Mouse (Mus musculus): Measurements from ENCODE around the gene Mgme1. TPM values are rescaled to one million over a fixed set of nuclear protein-coding genes. Genes with fewer than 3 reads are reported as not detected.

The Mgme1 gene
- 10.8 and 11.4 TPM in 2 replicates for polyA plus RNA-seq (2015; fragmentation: Nextera tagmentation; extraction: Ambion mirVana)

DNA sequence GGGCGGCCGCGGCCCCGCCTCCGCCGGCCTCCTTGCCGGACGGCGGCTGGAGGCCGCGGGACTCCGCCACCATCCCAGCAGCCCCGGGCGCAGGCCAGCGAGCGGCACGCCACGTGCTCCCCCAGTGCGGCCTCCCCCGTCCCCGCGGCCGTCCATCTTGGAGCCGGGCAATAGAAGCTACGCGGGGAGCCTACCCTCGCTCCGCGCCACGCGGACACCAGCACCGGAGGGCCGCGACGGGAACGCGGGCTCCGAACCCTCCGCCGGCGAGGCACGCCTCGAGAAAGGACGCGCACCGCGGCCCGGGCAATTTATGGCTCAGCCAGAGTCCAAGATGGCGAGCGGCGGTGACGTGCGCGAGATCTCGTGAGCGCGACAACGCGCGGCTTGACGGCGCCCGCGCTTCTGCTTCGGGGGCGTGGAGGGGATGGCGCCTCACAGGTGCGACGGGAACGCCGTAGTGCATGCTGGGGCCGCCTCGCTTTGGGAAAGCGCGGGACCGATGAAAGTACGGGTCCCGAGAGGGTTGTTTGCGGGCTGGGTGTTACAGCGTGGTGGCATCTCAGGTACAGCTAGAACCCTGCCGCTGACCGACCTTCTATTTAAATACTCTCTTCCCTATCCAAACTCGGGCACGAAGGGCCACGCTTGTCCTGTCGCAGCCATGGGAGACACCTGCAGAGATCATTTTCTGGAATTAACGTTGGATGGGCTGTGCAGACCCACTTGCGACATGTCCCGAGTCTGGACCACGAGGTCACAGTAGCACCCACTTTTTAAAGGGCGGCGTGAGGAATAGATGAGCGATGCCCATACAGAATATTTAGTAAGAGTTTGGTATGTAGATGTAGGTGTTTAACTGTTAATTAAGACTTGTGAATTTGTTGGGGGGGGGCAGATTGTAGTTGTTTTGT, at the start of gene Mgme1, which contains the start of gene Snx5:
TSS of gene Mgme1 (plus strand) at position 157 of the 914 bp plus-strand sequence.
TSS of gene Snx5 (minus strand) at position 400 of the 914 bp plus-strand sequence.
- peaks cover 21% of the 10 kb centered on the region for H3K4me1 ChIP-seq (replicated peaks; ENCODE audit: control insufficient read depth, insufficient read depth, low read length)
- peak; percentile 98 for ATAC-seq
- under 1% methylated on average over 79 of the region's 93 CpGs for WGBS
- peak within 1 kb of the TSS; percentile 76 for H3K4me2 ChIP-seq (ENCODE audit: low read length)
- H3K27ac ChIP-seq (ENCODE audit: low read length): peak within 1 kb of the TSS; percentile 80
- peak within 1 kb of the TSS; percentile 70 for H3K4me3 ChIP-seq (replicated peaks; ENCODE audit: low read length)
- peak within 1 kb of the TSS; percentile 77 for H3K9ac ChIP-seq (replicated peaks; ENCODE audit: low read depth, low read length)
- no peaks in the 10 kb centered on the region for H3K27me3 ChIP-seq (replicated peaks; ENCODE audit: control insufficient read depth, insufficient read depth, low read length)
- no peaks in the 10 kb centered on the region for H3K36me3 ChIP-seq (ENCODE audit: control insufficient read depth, insufficient read depth)
- H3K9me3 ChIP-seq (ENCODE audit: control insufficient read depth, low read length): no peaks in the 10 kb centered on the region

DNA sequence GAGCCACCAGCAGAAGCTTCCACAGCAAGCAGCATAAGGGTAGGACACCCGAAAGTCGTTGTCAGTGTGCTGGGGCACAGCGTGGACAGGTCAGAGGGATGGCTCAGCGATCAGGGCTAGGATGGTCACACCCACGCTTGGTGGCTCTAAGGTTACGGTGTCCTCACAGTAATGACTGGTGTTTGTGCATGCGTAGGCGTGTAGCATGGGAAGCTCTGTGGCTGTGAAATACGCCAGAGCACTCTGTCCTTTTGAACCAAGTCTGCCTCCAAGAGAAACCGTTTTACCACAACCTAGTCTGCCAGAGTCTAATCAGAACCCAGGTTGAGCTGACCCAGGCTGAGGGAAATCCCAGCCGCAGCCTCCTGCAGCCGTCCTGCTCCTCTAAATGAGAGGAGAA, 46.1 kb upstream of the Mgme1 start:
- H3K4me1 ChIP-seq (replicated peaks; ENCODE audit: control insufficient read depth, insufficient read depth, low read length): no peaks in the 10 kb centered on the region
- ATAC-seq: no peak
- H3K9me3 ChIP-seq (ENCODE audit: control insufficient read depth, low read length): peaks cover 2% of the 10 kb centered on the region; the same call in 1 of the 2 replicates
- no peak overlapping the region for H3K4me3 ChIP-seq (replicated peaks; ENCODE audit: low read length)
- H3K27ac ChIP-seq (ENCODE audit: low read length): no peak overlapping the region
- no peak overlapping the region for H3K9ac ChIP-seq (replicated peaks; ENCODE audit: low read depth, low read length)
- WGBS: 74% methylated on average over 12 of the region's 12 CpGs
- no peaks in the 10 kb centered on the region for H3K36me3 ChIP-seq (ENCODE audit: control insufficient read depth, insufficient read depth)
- H3K4me2 ChIP-seq (ENCODE audit: low read length): no peak overlapping the region
- H3K27me3 ChIP-seq (replicated peaks; ENCODE audit: control insufficient read depth, insufficient read depth, low read length): no peaks in the 10 kb centered on the region

GRCm38 (mm10) chr2:144226906-144227586, 43.4 kb upstream of the Mgme1 start:
- H3K27me3 ChIP-seq (replicated peaks; ENCODE audit: control insufficient read depth, insufficient read depth, low read length): no peaks in the 10 kb centered on the region
- H3K4me1 ChIP-seq (replicated peaks; ENCODE audit: control insufficient read depth, insufficient read depth, low read length): no peaks in the 10 kb centered on the region
- H3K9me3 ChIP-seq (ENCODE audit: control insufficient read depth, low read length): peaks cover 2% of the 10 kb centered on the region; the same call in 1 of the 2 replicates
- WGBS: 89% methylated on average over 12 of the region's 12 CpGs
- no peak overlapping the region for H3K4me2 ChIP-seq (ENCODE audit: low read length)
- no peak overlapping the region for H3K27ac ChIP-seq (ENCODE audit: low read length)
- ATAC-seq: no peak
- H3K4me3 ChIP-seq (replicated peaks; ENCODE audit: low read length): no peak overlapping the region
- H3K9ac ChIP-seq (replicated peaks; ENCODE audit: low read depth, low read length): no peak overlapping the region
- H3K36me3 ChIP-seq (ENCODE audit: control insufficient read depth, insufficient read depth): no peaks in the 10 kb centered on the region

DNA sequence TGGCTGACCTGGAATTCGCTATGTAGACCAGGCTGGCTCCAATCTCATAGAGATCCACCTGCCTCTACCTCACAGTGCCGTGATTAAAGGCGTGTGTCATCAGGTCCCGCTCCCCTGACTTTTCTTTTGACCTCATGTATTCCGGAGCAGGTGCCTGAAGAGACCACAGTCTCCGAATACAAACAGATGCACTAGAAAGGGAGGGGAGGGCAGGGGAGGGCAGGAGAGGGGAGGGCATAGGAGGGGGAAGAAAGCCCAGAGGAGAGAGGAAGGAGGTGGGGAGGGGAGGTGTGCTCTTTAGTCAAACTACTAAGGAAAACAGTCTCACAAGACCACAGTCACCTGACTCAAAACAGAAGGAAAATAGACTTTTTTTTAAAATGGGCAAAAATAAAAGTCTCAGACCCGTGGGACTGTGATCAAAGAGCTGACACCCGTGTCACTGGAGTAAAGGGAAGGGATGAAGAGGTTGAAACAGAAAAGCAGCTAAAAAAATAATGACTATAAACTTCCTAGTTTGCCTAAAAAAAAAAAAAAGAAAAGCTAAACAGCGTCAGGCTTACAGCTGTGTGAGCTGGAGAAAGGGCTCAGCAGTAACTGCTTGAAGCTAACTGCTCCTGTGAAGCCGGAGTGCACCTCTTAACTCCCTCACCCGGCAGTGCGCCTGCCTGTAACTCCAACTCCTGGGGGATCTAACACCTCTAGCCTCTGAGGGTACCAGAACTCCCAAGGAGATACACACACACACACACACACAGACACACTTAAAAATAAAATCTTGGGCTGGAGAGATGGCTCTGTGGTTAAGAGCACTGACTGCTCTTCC, 41.7 kb upstream of the Mgme1 start:
- H3K9ac ChIP-seq (replicated peaks; ENCODE audit: low read depth, low read length): no peak overlapping the region
- ATAC-seq: no peak
- H3K36me3 ChIP-seq (ENCODE audit: control insufficient read depth, insufficient read depth): no peaks in the 10 kb centered on the region
- H3K4me3 ChIP-seq (replicated peaks; ENCODE audit: low read length): no peak overlapping the region
- WGBS: 82% methylated on average over 12 of the region's 12 CpGs
- H3K9me3 ChIP-seq (ENCODE audit: control insufficient read depth, low read length): peaks cover 2% of the 10 kb centered on the region; the same call in 1 of the 2 replicates
- H3K27ac ChIP-seq (ENCODE audit: low read length): no peak overlapping the region
- no peaks in the 10 kb centered on the region for H3K4me1 ChIP-seq (replicated peaks; ENCODE audit: control insufficient read depth, insufficient read depth, low read length)
- H3K4me2 ChIP-seq (ENCODE audit: low read length): no peak overlapping the region
- no peaks in the 10 kb centered on the region for H3K27me3 ChIP-seq (replicated peaks; ENCODE audit: control insufficient read depth, insufficient read depth, low read length)

DNA sequence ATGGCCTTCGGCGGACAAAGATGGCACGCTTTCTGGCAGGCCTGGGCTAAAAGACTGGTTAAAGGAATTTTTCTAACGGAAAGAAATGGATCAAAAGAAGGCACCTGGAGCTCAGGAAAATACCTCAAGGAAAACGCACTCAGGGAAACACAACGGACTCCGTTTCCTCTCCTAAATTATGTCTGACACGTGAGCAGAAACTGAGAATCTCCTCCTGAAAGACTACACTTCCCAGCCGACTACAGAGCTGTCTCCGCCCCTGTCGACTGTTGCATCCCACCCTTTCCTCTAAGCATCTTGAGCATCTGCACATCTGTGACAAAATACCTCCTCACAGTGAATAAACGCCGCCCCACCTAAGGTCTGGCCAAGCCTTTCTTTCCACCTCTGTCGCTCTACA, 40.8 kb upstream of the Mgme1 start:
- Histone ChIP-seq H3K36me3 (ENCODE audit: control insufficient read depth, insufficient read depth) (no peaks in the 10 kb centered on the region), H3K9ac (replicated peaks; ENCODE audit: low read depth, low read length) (no peak overlapping the region), H3K27ac (ENCODE audit: low read length) (no peak overlapping the region), H3K4me1 (replicated peaks; ENCODE audit: control insufficient read depth, insufficient read depth, low read length) (no peaks in the 10 kb centered on the region), H3K27me3 (replicated peaks; ENCODE audit: control insufficient read depth, insufficient read depth, low read length) (no peaks in the 10 kb centered on the region), H3K4me2 (ENCODE audit: low read length) (no peak overlapping the region), H3K9me3 (ENCODE audit: control insufficient read depth, low read length) (peaks cover 2% of the 10 kb centered on the region; the same call in 1 of the 2 replicates), H3K4me3 (replicated peaks; ENCODE audit: low read length) (no peak overlapping the region)
- 88% methylated on average over 14 of the region's 14 CpGs for WGBS
- no peak for ATAC-seq

- Histone ChIP-seq H3K4me1 (replicated peaks; ENCODE audit: control insufficient read depth, insufficient read depth, low read length) (no peaks in the 10 kb centered on the region), H3K4me2 (ENCODE audit: low read length) (no peak overlapping the region), H3K4me3 (replicated peaks; ENCODE audit: low read length) (no peak overlapping the region), H3K27me3 (replicated peaks; ENCODE audit: control insufficient read depth, insufficient read depth, low read length) (no peaks in the 10 kb centered on the region), H3K9ac (replicated peaks; ENCODE audit: low read depth, low read length) (no peak overlapping the region), H3K27ac (ENCODE audit: low read length) (no peak overlapping the region), H3K9me3 (ENCODE audit: control insufficient read depth, low read length) (peaks cover 2% of the 10 kb centered on the region; the same call in 1 of the 2 replicates), H3K36me3 (ENCODE audit: control insufficient read depth, insufficient read depth) (no peaks in the 10 kb centered on the region)
- no peak for ATAC-seq
- WGBS: 83% methylated on average over 7 of the region's 7 CpGs
Measured at GRCm38 (mm10) chr2:144230498-144230897, 40.0 kb upstream of the Mgme1 start.

DNA sequence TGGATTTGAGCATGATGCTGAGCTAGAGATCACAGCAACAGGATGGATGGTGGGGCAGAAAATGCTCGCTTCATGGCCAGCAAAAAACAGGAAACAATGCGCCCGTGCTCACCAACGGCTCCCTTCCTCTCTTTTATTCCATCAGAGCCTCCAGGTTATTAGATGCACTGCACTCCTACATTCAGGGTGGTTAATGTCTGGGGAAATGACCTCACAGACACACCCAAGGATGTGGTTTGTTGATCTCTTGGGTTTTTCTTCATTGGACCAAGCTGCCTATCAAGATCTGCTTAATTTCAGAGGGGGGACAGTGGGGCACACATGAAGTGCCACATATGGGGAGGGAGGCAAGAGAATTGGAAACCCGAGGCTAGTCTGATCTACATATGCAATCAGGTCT, 39.3 kb upstream of the Mgme1 start:
- no peak overlapping the region for H3K4me3 ChIP-seq (replicated peaks; ENCODE audit: low read length)
- no peaks in the 10 kb centered on the region for H3K36me3 ChIP-seq (ENCODE audit: control insufficient read depth, insufficient read depth)
- H3K27ac ChIP-seq (ENCODE audit: low read length): no peak overlapping the region
- no peak overlapping the region for H3K9ac ChIP-seq (replicated peaks; ENCODE audit: low read depth, low read length)
- H3K4me2 ChIP-seq (ENCODE audit: low read length): no peak overlapping the region
- 70% methylated on average over 5 of the region's 5 CpGs for WGBS
- H3K9me3 ChIP-seq (ENCODE audit: control insufficient read depth, low read length): peaks cover 2% of the 10 kb centered on the region; the same call in 1 of the 2 replicates
- H3K4me1 ChIP-seq (replicated peaks; ENCODE audit: control insufficient read depth, insufficient read depth, low read length): no peaks in the 10 kb centered on the region
- H3K27me3 ChIP-seq (replicated peaks; ENCODE audit: control insufficient read depth, insufficient read depth, low read length): no peaks in the 10 kb centered on the region
- ATAC-seq: no peak

- Histone ChIP-seq H3K27me3 (replicated peaks; ENCODE audit: control insufficient read depth, insufficient read depth, low read length) (no peaks in the 10 kb centered on the region), H3K9me3 (ENCODE audit: control insufficient read depth, low read length) (no peaks in the 10 kb centered on the region), H3K9ac (replicated peaks; ENCODE audit: low read depth, low read length) (no peak overlapping the region), H3K4me3 (replicated peaks; ENCODE audit: low read length) (no peak overlapping the region), H3K4me1 (replicated peaks; ENCODE audit: control insufficient read depth, insufficient read depth, low read length) (no peaks in the 10 kb centered on the region), H3K36me3 (ENCODE audit: control insufficient read depth, insufficient read depth) (no peaks in the 10 kb centered on the region), H3K4me2 (ENCODE audit: low read length) (no peak overlapping the region), H3K27ac (ENCODE audit: low read length) (no peak overlapping the region)
- ATAC-seq: no peak
- WGBS: 60% methylated on average over 3 of the region's 3 CpGs
Measured at GRCm38 (mm10) chr2:144233534-144233933, 36.9 kb upstream of the Mgme1 start.

All from forebrain, embryonic 16.5 days (tissue).